Comparison of ENCODE assay signal across 8 mouse cellular contexts in genomic region chr10:7956228-7957001, GRCm38 (mm10). TPM values are rescaled to one million over a fixed set of nuclear protein-coding genes. Genes with fewer than 3 reads are reported as not detected.
DNase-seq lines count a peak whose midpoint lies in the region; ATAC-seq and TF ChIP-seq lines count a peak whose summit lies in the region.

Gene Tab2 (minus strand): TSS chr10:7956230.

- H3K27me3 ChIP-seq in forebrain, embryonic 15.5 days, result no peaks in the 10 kb centered on the region

- H3K9me3 ChIP-seq in forebrain, embryonic 15.5 days, result no peaks in the 10 kb centered on the region

- DNase-seq in ES-CJ7 (ENCODE audit: low read depth, low spot score), result peak; percentile 78
- peak; percentile 89 for DNase-seq in cerebellum, adult 11 months
- peak; percentile 86 for DNase-seq in heart, postnatal 25 days (ENCODE audit: low spot score)
- DNase-seq in layer of hippocampus, adult 18-20 months (ENCODE audit: low spot score in 2 of 2), result peak; percentile 82 to 89
- DNase-seq in lung, adult 2 months, result peak; percentile 86
- DNase-seq in thymus, adult 18-20 months, result peak; percentile 62

- no peak for TF ChIP-seq CTCF in lung, adult 2 months (IDR thresholded peaks at IDR 0.05; ENCODE audit: insufficient read depth, low read length)

- peak; percentile 98 for ATAC-seq in forebrain, embryonic 15.5 days (replicated peaks)
- ATAC-seq in neutrophil, adult 5-6 weeks (ENCODE audit: extremely low read depth, insufficient number of reproducible peaks, low FRiP score, poor library complexity, severe bottlenecking), result peak; percentile 86

- whole genome bisulfite sequencing in forebrain, embryonic 15.5 days, result under 1% methylated on average over 82 of the region's 97 CpGs
- under 1% methylated on average over 72 of the region's 97 CpGs for WGBS in lung, adult 2 months

- peak within 1 kb of the TSS; percentile 81 for H3K4me2 ChIP-seq in forebrain, embryonic 15.5 days (replicated peaks)

- H3K9ac ChIP-seq in forebrain, embryonic 15.5 days (replicated peaks), result peak within 1 kb of the TSS; percentile 95

- H3K4me3 ChIP-seq in forebrain, embryonic 15.5 days, result peak within 1 kb of the TSS; percentile 97
- peak within 1 kb of the TSS; percentile 95 for H3K4me3 ChIP-seq in lung, adult 2 months (replicated peaks; ENCODE audit: extremely low read depth, low read depth, low read length)

- peak within 1 kb of the TSS; percentile 99 for H3K27ac ChIP-seq in forebrain, embryonic 15.5 days (replicated peaks)

- peaks cover 30% of the 10 kb centered on the region for H3K4me1 ChIP-seq in forebrain, embryonic 15.5 days
- H3K4me1 ChIP-seq in lung, adult 2 months (ENCODE audit: control insufficient read depth, insufficient read depth, low read length), result peaks cover 5% of the 10 kb centered on the region

- no peaks in the 10 kb centered on the region for H3K36me3 ChIP-seq in forebrain, embryonic 15.5 days

- TF ChIP-seq POLR2A in lung, adult 2 months (IDR thresholded peaks at IDR 0.05; ENCODE audit: borderline replicate concordance, extremely low read depth, low read depth, low read length), result peak; percentile 29; the same call in 1 of the 2 replicates

- intact Hi-C loops in heart, postnatal 25 days (cut with DNase I), result loop anchor here (5.0 kb wide), 1 partner anchor 39 kb away; no protein-coding TSS in a partner anchor

RNA-seq across cellular contexts. Expression of gene Tab2, which starts in this region (rescaled TPM):
- 15.3 and 15.5 TPM in 2 replicates for polyA plus RNA-seq in forebrain, embryonic 15.5 days (2015; fragmentation: Nextera tagmentation; extraction: Ambion mirVana)
- total RNA-seq in heart, postnatal 25 days (2021), result 10 to 100 TPM; 41.7 to 46.6 TPM
- total RNA-seq in layer of hippocampus, adult 18-20 months (2021), result 10 to 100 TPM; 56.6 to 57.4 TPM
- polyA plus RNA-seq in lung, adult 2 months (2012; rRNA removed), result 29.2 and 39.0 TPM in 2 replicates
- total RNA-seq in neutrophil, adult 5-6 weeks (2017), result 133 and 146 TPM in 2 replicates

Comparison
In these comparisons a context has a peak if more than half of its experiments do, and no peak if none do; other contexts are left out.
1. Peak in every context shown above with its lines: DNase-seq, ATAC-seq, H3K4me3 ChIP-seq and H3K27ac ChIP-seq.